Mouse (Mus musculus) neural tube, embryonic 11.5 days (tissue): ENCODE measurements around the gene Rrbp1. TPM values are rescaled to one million over a fixed set of nuclear protein-coding genes. Genes with fewer than 3 reads are reported as not detected.

Experiments used
- ATAC-seq: fragments of 200-750 bp; cut with Nextera tagmentation; 2 replicates; pipeline ENCODE4 v1.8.0; 2017; ENCODE audit warnings: moderate number of reproducible peaks, mild to moderate bottlenecking, moderate TSS enrichment, moderate library complexity; ENCODE audit not compliant: insufficient read depth, low FRiP score, low TSS enrichment
- DNase-seq: peaks from one replicate; pipeline ENCODE4 v3.0.0-alpha.2; 2015; ENCODE audit warnings: low spot score
- H3K27ac ChIP-seq: fragments of 300-500 bp; sonication (generic); 2 replicates; pipeline ENCODE4 v1.5.1; 2014; ENCODE audit warnings: low read depth, mild to moderate bottlenecking, low read length
- H3K27me3 ChIP-seq: fragments of 300-500 bp; sonication (generic); 2 replicates; pipeline ENCODE4 v1.6.1; 2014; ENCODE audit warnings: mild to moderate bottlenecking, low read length, mixed read lengths; ENCODE audit not compliant: control insufficient read depth, insufficient read depth
- H3K36me3 ChIP-seq: fragments of 300-500 bp; sonication (generic); 2 replicates; pipeline ENCODE4 v1.6.1; 2014; ENCODE audit warnings: mild to moderate bottlenecking, low read length, moderate library complexity, mixed read lengths; ENCODE audit not compliant: control insufficient read depth, insufficient read depth
- H3K4me1 ChIP-seq: fragments of 300-500 bp; sonication (generic); 2 replicates; pipeline ENCODE4 v1.6.1; 2014; ENCODE audit warnings: low read length, mixed read lengths; ENCODE audit not compliant: control insufficient read depth, insufficient read depth
- H3K4me2 ChIP-seq: fragments of 300-500 bp; sonication (generic); 2 replicates; pipeline ENCODE4 v1.6.1; 2014; ENCODE audit warnings: low read depth, mild to moderate bottlenecking, moderate library complexity
- H3K4me3 ChIP-seq: fragments of 300-500 bp; sonication (generic); 2 replicates; pipeline ENCODE4 v1.5.1; 2014; ENCODE audit warnings: low read depth, low read length
- H3K9ac ChIP-seq: fragments of 300-500 bp; sonication (generic); 2 replicates; pipeline ENCODE4 v1.6.1; 2014; ENCODE audit warnings: mild to moderate bottlenecking, low read length
- H3K9me3 ChIP-seq: fragments of 300-500 bp; sonication (generic); 2 replicates; pipeline ENCODE4 v1.6.1; 2016; ENCODE audit warnings: low read length; ENCODE audit not compliant: control insufficient read depth
- WGBS: fragments of 180-500 bp; shearing (Covaris S2); extraction: QIAGEN DNeasy Blood & Tissue Kit; methylation state at CpG from one replicate; pipeline ENCODE4 v1.1.7; 2014; 5-methylcytosine and 5-hydroxymethylcytosine counted together
- polyA plus RNA-seq: library from polyadenylated mRNA; unstranded; fragments of >200 nt; fragmentation: Nextera tagmentation; extraction: Ambion mirVana; gene quantifications from 2 replicates; pipeline ENCODE4 v1.2.1, GENCODE M21; 2014

The Rrbp1 gene
- polyA plus RNA-seq, 1 experiment from 2014 or later: 38.8 TPM

DNA sequence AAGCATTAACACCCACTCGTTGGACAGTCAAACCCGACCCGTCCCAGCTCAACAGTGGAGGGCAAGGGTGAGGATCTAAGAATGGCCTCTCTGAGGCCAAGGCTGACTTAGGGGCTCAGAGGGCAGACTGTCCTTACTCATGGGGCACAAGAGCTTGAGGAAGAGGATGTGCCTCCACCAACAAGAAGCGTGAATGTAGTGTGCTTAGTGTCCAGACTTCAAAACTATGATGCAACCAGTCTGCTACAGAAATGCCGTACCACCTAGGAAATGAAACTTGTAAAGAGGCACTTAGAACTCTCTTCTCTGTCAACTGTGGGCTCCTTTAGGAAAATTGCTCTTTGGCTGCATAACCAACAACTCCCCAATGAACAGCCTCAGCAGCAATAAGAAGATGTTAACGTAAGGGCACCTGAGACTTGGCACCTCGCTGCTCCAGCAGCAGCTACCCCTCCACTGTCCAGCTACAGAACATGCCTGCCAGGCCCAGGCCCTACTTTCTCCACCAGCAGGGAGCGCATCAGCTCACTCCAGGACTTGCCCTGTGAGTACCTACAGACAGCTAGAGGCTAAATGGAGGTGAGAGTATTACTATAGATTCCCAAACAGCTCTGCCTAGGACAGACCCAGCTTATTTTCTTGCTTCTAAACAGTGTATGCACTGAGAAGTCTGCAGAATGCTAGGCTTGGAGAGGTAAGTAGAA lies 32.5 kb downstream of the Rrbp1 start:
- Histone ChIP-seq H3K4me2 (no peak overlapping the region), H3K4me1 (no peaks in the 10 kb centered on the region), H3K27me3 (no peaks in the 10 kb centered on the region), H3K27ac (no peak overlapping the region), H3K9me3 (no peaks in the 10 kb centered on the region), H3K9ac (no peak overlapping the region), H3K36me3 (no peaks in the 10 kb centered on the region), H3K4me3 (no peak overlapping the region)
- WGBS: 96% methylated on average over 8 of the region's 8 CpGs
- no peak for DNase-seq
- no peak for ATAC-seq

DNA sequence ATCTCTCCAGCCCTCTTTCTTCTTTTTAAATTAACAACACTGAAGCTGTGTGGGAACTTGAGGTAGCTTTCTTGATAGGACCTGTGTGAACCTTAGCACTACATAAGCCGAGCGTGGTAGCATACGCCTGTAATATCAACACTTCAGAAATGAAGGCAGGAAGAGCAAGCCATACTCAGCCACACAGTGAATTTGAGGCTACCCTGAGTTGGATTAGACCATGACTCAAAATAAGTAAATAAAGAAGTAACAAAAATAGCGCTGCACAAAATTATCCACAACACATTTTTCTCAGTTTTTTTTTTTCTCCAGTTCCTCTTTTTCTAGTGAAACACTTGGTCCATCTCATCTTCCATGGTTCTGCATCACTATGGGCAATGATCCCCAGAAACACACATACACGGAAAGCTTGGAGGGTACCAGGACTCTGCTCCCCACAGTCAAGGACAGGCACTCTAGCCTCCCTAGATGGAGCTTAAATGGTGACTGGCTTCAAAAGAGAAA lies 35.9 kb downstream of the Rrbp1 start:
- Histone ChIP-seq H3K9ac (no peak overlapping the region), H3K36me3 (no peaks in the 10 kb centered on the region; the same call in 1 of the 2 replicates), H3K4me2 (no peak overlapping the region), H3K27ac (no peak overlapping the region), H3K4me1 (no peaks in the 10 kb centered on the region), H3K9me3 (no peaks in the 10 kb centered on the region), H3K27me3 (no peaks in the 10 kb centered on the region), H3K4me3 (no peak overlapping the region)
- DNase-seq (no peak), ATAC-seq (no peak)
- 92% methylated on average over 5 of the region's 5 CpGs for WGBS

DNA sequence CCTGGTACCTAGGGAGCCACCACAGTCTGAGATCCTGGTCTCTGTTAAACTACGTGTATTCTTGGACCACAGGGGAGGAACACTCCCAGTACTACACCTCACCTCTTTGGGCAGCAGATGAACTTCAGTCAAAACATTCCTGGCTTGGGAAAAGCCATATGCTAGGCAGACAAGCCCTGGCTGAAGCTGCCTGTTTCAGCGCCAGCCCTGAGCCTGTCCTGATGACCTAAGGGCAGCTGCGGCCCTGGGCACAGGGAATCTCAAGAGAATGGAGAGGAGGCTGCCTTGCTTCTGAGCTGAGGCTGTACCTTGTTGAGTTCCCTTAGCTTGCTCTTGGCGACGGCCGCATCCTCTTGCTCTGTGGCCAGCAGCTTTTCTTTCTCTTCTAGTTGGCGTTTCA lies 37.9 kb downstream of the Rrbp1 start:
- Histone ChIP-seq H3K4me3 (no peak overlapping the region), H3K4me1 (no peaks in the 10 kb centered on the region), H3K27me3 (no peaks in the 10 kb centered on the region), H3K9ac (no peak overlapping the region), H3K9me3 (no peaks in the 10 kb centered on the region), H3K36me3 (peaks cover 5% of the 10 kb centered on the region), H3K4me2 (no peak overlapping the region), H3K27ac (no peak overlapping the region)
- DNase-seq: no peak
- WGBS: 95% methylated on average over 7 of the region's 7 CpGs
- ATAC-seq: no peak

DNA sequence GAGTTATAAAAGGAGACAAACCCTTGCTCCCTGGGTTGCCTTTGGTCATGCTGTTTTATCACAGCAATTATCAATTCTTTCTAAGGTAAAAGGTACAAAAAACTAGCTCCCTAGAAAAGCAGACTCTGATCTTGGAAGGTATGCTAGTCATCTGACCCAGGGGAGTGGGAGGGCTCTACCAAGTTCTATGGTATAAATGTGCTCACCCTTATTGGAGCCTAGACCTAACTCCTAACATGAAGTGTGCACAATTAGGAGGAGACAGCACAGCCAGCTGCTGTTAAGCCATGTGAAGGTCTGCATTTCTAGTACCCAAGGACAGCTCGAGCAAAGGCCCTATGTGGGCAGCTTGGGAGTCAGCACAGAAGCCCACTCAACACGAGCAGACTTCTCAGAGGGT lies 39.2 kb downstream of the Rrbp1 start:
- H3K4me1 ChIP-seq: no peaks in the 10 kb centered on the region
- H3K27me3 ChIP-seq: no peaks in the 10 kb centered on the region
- 74% methylated on average over 2 of the region's 2 CpGs for WGBS
- no peak overlapping the region for H3K4me3 ChIP-seq
- no peak overlapping the region for H3K27ac ChIP-seq
- no peak overlapping the region for H3K9ac ChIP-seq
- H3K4me2 ChIP-seq: no peak overlapping the region
- DNase-seq: no peak
- no peak for ATAC-seq
- H3K9me3 ChIP-seq: no peaks in the 10 kb centered on the region
- peaks cover 5% of the 10 kb centered on the region for H3K36me3 ChIP-seq

DNA sequence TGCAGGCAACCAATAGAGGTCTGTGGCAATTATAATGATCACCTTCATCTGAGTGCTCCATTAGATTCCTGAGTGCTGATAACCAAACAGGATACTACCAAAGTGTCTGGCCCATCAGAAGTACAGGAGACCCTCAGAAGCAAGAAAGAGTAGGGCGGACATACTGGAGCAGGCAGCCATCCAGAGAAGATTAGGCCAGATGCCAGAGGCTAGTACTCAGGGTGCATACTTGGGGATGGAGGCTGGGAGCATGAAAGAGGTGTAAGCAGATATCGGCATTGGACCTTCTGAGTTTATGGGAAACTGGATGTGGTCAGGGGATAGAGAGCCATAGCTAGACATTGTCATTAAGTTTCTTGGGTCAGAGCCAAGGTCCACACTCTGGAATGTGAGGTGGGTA lies 40.2 kb downstream of the Rrbp1 start:
- WGBS: 100% methylated on average over 2 of the region's 2 CpGs
- H3K4me3 ChIP-seq: no peak overlapping the region
- no peak for ATAC-seq
- no peaks in the 10 kb centered on the region for H3K4me1 ChIP-seq
- no peaks in the 10 kb centered on the region for H3K27me3 ChIP-seq
- H3K4me2 ChIP-seq: no peak overlapping the region
- no peak overlapping the region for H3K9ac ChIP-seq
- H3K9me3 ChIP-seq: no peaks in the 10 kb centered on the region
- no peak overlapping the region for H3K27ac ChIP-seq
- peaks cover 6% of the 10 kb centered on the region for H3K36me3 ChIP-seq
- DNase-seq: no peak

DNA sequence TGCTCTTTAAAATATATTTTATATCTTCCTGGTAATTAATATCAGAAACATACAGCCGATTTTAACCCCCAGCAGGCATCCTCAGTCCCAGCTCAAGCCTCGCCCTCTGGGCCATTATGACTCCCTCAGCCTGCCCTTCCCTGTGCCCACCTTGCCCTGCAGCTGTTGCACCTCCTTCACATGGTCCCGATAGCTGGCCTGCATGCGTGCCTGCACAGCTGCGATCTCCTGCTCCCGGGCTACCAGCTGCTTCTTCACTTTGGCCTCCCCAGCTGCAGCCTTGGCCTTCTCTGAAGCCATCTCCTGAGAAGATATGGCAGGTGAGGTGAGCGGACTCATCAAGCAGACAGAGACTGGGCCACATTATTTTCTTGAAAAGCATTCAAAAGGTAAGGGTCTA lies 41.8 kb downstream of the Rrbp1 start:
- H3K4me1 ChIP-seq: no peaks in the 10 kb centered on the region
- H3K4me2 ChIP-seq: no peak overlapping the region
- no peaks in the 10 kb centered on the region for H3K9me3 ChIP-seq
- peaks cover 10% of the 10 kb centered on the region for H3K36me3 ChIP-seq
- no peak for DNase-seq
- no peak overlapping the region for H3K9ac ChIP-seq
- no peak overlapping the region for H3K27ac ChIP-seq
- no peak overlapping the region for H3K4me3 ChIP-seq
- 94% methylated on average over 7 of the region's 7 CpGs for WGBS
- no peaks in the 10 kb centered on the region for H3K27me3 ChIP-seq
- ATAC-seq: no peak

DNA sequence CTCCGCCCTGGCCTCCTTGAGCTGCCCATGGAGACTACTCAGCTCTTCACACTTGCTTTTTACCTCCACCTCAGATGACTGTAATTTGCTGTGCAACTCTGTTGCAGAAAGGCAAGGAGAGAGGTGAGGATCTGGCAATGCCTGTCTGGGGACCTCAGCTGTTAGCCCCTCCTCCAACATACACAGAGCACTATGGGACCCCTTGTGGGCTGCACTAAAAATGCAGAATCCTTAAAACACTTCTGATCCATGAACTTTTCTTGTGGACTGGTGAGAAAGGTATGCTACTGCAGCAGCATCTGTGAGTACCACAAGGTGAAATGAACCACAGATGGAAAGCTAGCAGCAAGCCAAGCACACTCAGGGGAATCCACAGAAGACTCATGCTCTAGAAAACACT lies 47.7 kb downstream of the Rrbp1 start:
- H3K27me3 ChIP-seq: no peaks in the 10 kb centered on the region
- H3K36me3 ChIP-seq: peaks cover 14% of the 10 kb centered on the region
- no peaks in the 10 kb centered on the region for H3K9me3 ChIP-seq
- WGBS: 100% methylated on average over 1 of the region's 1 CpGs
- no peaks in the 10 kb centered on the region for H3K4me1 ChIP-seq
- H3K4me2 ChIP-seq: no peak overlapping the region
- no peak for ATAC-seq
- no peak overlapping the region for H3K27ac ChIP-seq
- no peak overlapping the region for H3K9ac ChIP-seq
- no peak overlapping the region for H3K4me3 ChIP-seq
- DNase-seq: no peak

DNA sequence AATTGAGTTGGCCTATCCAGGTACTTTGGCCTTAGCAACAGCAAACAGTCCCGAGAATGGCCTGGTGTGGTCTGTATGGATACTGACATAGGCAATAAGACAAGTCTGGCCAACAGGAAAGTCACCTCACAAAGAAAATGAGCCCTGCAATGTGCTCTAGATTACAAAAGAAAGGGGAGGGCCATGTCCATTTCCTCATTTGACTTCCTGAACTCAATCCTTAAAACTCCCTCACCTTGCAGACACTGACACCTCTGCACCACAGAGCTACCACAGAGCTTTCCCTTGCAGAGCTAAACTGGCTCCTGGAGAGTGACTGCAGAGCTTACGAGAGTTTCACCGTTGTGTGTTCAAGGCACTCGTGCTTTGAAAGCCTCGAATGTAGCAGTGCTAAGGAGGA lies 48.9 kb downstream of the Rrbp1 start:
- WGBS: 93% methylated on average over 5 of the region's 5 CpGs
- Histone ChIP-seq H3K36me3 (peaks cover 14% of the 10 kb centered on the region), H3K9me3 (no peaks in the 10 kb centered on the region), H3K9ac (no peak overlapping the region), H3K27ac (no peak overlapping the region), H3K4me3 (no peak overlapping the region), H3K27me3 (no peaks in the 10 kb centered on the region), H3K4me2 (no peak overlapping the region), H3K4me1 (no peaks in the 10 kb centered on the region)
- DNase-seq (no peak), ATAC-seq (no peak)

DNA sequence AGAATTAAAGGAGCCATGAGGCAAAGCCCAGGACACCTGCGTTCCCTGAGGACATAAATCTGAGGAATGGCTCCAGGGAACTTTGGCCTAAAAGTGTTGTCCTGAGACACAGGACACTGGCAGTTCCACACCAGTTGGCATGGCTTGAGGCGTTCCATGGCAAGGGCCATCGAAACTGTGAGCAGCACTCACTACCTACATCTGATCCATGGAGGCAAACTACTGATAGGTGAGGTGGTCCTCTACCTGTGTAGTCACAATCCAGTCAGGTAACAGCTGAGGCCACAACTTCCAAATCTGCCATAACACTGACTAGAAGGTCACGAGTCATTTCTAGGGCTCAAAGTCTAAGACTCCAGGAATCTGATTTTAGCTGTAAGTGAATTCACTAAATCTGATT lies 55.3 kb downstream of the Rrbp1 start:
- 93% methylated on average over 4 of the region's 4 CpGs for WGBS
- DNase-seq (no peak), ATAC-seq (no peak)
- Histone ChIP-seq H3K4me3 (no peak overlapping the region), H3K27ac (no peak overlapping the region), H3K9ac (no peak overlapping the region), H3K36me3 (peaks cover 6% of the 10 kb centered on the region), H3K9me3 (no peaks in the 10 kb centered on the region), H3K4me1 (no peaks in the 10 kb centered on the region), H3K27me3 (no peaks in the 10 kb centered on the region), H3K4me2 (no peak overlapping the region)
